Mouse (Mus musculus) heart, adult 11 months (tissue): ENCODE measurements around the gene Cx3cr1.
"Not testable (repeated sequence)": the region's sequence is repeated elsewhere in the genome, so short reads cannot be mapped to it uniquely, and the experiment has no call there.

Source experiments
- DNase-seq: peaks from one replicate; pipeline ENCODE4 v3.0.0; 2022

The Cx3cr1 gene

DNA sequence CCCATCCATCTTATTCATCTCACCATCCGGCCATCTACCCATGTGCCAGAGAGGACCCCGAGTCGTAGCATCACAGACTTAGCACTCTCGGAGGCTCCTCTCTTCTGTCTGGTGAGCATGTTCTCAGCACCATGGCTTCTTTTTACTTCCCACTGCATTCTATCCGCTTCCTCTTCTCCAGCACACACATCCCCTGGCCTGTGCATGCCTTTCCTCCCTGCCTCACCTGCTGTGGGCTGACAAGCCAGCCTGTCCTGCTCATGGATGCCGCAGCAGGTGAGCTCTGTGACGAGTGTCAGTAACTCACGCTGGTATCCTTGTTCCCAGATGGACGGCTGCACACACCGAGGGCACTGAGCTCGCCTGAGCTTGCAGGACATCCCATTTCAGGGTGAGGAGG, at the start of gene Cx3cr1:
Gene Cx3cr1, minus strand, starts transcription at position 101 of the 400 bp plus-strand sequence.
- DNase-seq = peak; percentile 73

- DNase-seq = no peak
Measured at GRCm38 (mm10) chr9:120118212-120118611, 48.5 kb upstream of the Cx3cr1 start.

DNA sequence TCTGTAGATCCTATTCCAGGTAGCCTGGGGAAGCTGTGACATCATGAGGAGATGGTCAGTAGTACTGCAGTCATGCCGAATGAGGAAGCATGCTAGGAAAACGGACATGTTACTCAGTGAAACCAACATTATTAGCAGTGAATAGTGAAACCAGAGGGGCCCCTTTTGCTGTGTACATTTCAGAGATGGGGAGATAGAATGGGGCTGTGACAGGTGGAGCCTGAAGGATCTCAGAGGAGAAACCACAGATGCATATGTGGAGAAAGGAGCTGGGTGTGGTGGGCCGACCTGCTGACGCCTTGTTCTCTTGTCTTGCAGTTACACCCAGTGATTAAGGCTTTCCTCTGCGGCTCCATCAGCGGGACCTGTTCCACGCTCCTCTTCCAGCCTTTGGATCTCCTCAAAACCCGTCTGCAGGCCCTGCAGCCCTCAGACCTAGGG, 46.5 kb upstream of the Cx3cr1 start:
- no peak for DNase-seq

DNA sequence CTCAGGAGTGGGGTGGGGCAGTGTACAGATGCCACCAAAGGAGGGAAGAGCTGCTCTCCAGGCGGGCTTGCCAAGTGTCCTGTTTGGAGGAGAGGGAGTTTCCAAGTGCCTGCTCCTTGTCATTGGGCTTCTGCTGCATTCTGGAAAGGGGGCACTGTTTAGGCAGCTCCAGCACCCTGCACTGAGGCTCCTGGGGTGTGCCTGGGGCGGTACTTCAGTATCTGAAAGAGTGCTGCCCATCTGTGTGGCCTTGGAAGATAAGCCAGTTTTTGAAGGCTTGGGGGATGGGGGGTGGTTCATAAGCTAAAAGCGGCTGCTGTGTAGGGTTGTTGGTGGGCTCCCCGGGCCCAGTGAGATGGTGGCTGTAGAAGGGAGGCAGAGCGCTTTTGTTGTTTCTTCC, 45.9 kb upstream of the Cx3cr1 start:
- DNase-seq = no peak

GRCm38 (mm10) chr9:120114789-120115151, 45.1 kb upstream of the Cx3cr1 start:
- DNase-seq = no peak

- no peak for DNase-seq
Measured at GRCm38 (mm10) chr9:120114051-120114788, 44.5 kb upstream of the Cx3cr1 start.

DNA sequence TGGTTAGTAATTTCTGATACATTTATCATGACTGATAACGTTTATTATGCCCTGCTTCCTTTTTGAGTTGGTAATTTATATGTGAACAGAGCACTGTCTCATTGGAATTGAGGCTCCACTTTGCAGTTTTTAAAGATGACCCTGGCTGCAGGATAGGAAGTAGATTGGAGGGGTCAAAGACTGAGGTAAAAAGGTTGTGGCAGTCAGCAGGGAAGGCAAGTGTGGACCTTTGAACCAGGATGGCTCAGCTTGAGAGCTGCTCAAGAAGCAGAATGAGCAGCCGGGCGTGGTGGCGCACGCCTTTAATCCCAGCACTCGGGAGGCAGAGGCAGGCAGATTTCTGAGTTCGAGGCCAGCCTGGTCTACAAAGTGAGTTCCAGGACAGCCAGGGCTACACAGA, 43.8 kb upstream of the Cx3cr1 start:
- DNase-seq = no peak

GRCm38 (mm10) chr9:120112472-120112871, 42.8 kb upstream of the Cx3cr1 start:
- no peak for DNase-seq

DNA sequence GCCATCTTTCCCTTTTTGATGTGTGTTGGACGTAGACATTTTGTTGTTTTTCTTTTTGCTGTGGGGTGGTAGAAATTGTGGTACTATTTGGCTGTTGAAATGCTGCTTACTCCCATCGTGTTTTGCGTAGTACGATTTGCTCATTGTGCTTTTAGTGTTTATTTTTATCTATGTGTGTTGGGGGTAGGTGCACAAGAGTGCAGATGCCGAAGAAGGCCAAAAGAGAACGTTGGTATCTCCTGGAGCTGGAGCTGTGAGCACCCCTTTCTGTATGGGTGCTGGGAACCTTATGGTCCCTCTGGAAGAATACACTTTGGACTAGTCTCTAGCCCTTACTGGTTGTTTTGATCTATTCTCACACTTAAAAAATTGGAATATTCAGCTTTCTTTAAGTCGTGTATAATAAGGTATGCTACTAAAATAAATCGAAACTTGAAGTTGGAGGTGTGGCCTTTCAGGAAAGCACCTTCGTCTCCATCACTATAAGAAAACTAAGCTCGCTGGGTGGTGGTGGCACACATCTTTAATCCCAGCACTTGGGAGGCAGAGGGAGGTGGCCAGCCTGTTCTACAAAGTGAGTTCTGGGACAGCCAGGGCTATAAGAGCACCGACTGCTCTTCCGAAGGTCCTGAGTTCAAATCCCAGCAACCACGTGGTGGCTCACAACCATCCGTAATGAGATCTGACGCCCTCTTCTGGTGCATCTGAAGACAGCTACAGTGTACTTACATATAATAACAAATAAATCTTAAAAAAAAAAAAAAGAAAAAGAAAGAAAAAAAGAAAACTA, 41.7 kb upstream of the Cx3cr1 start:
- DNase-seq = peak; percentile 84

DNA sequence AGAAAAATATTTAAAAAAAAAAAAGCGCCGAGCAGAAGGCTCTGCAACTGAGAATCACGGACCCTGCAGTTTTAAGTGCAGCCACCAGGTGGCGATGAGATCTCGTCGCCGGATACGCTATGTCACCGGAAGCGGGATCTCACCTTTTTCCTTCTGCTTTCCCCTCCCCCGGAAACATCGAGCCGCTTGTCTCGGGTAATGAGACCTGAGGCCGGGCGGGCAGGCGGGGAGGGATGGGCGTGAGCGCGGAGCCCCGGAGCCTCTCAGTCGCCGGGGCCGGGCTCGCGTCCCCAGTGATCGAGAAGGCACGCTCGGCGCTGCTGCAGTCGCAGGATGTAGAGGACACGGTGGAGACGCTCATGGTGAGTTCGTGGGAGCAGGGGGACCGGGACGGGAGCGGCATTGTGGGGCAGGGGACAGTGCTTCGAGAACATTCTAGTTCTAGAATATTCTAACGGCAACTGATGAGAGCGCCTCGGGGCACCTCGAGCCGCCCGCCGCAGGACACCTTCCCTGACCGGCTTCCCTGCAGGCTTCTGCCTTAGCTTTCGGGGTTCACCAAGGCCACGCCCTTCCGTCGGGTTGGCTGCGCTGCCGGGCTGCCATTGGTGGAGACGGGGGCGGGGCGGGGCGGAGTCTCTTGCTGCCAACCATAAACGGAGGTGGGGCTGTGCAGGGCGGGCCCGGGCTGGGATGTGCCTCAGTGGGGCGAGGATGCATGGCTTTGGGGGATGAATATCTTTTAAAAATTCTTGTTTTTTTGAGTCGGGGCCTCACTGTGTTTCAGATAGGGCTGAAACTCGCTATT, 40.7 kb upstream of the Cx3cr1 start, which contains the start of gene Slc25a38:
Gene Slc25a38, plus strand, starts transcription at position 164 of the 808 bp plus-strand sequence.
- peak; percentile 100 for DNase-seq

DNA sequence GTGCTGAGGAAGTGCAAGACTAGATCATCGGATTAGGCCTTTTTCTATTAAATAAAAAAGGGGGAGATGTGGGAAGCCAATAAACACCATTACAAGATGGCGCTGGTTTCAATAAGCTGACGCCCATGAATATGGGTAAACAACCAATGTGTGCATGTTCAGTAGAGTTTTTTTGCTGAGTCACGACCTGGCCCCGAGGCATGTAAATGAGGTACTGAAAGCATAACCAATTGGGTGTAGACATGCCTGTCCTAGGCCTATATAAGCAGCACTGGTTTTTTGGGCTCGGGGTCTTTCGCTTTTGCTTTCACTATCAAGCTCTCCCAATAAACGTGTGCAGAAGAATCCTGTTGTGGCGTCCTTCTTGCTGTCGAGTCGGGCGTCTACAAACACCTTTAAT, 39.3 kb upstream of the Cx3cr1 start:
- not testable (repeated sequence) for DNase-seq

DNA sequence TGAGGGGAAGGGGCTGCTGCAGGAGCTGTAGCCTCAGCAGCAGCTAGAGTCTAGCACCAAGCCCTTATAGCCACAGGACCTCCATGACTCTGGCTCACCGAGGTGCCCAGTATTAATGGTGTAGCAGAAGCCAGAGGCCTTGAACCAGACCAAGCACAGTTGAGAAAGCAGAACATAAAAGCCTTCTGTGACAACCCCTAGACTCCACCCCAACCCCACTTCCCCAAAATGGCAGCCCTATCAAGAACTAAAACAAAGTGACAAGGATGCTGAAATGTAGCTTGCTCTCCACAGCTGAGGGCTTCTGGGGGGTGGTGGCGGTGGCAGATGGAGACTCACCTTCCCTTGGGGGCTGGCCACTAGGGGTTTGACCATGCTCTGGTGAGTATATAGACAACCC, 31.5 kb upstream of the Cx3cr1 start:
- no peak for DNase-seq

GRCm38 (mm10) chr9:120099304-120099703, 29.6 kb upstream of the Cx3cr1 start:
- DNase-seq = peak; percentile 65

GRCm38 (mm10) chr9:120098682-120099081, 29.0 kb upstream of the Cx3cr1 start:
- no peak for DNase-seq

GRCm38 (mm10) chr9:120095886-120096285, 26.2 kb upstream of the Cx3cr1 start:
- DNase-seq = no peak

- peak; percentile 78 for DNase-seq
Measured at GRCm38 (mm10) chr9:120093701-120094100, 24.0 kb upstream of the Cx3cr1 start.

DNA sequence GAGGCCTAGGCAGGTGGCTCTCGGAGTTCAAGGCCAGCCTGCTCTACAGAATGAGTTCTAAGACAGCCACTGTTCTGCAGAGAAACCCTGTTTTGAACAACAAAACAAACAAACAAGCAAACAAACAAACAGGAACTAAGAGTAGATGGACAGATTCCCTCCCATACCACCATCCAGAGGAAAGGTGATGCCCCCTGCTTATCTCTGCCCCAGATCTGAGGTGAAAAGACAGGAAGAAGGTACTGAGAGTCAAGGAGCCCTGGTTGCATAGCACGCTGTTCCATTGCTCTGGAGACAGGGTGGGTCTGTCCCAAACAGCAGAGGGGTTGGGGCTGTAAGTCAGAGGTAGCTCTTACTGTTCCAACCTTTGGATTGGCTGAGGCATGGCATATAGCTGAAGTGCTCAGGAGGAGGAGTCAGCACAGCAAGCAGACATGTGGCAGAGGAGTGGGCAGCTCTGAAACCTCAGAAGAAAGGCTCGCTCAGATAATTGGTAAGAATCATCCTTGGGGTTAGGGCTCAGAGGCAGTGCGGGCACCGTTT, 22.1 kb upstream of the Cx3cr1 start, which contains the start of gene Ccr8:
Gene Ccr8, plus strand, starts transcription at position 419 of the 543 bp plus-strand sequence.
- peak; percentile 36 for DNase-seq

- peak; percentile 83 for DNase-seq
Measured at GRCm38 (mm10) chr9:120091086-120091485, 21.4 kb upstream of the Cx3cr1 start.

- peak; percentile 40 for DNase-seq
Measured at GRCm38 (mm10) chr9:120089125-120089524, 19.4 kb upstream of the Cx3cr1 start.

DNA sequence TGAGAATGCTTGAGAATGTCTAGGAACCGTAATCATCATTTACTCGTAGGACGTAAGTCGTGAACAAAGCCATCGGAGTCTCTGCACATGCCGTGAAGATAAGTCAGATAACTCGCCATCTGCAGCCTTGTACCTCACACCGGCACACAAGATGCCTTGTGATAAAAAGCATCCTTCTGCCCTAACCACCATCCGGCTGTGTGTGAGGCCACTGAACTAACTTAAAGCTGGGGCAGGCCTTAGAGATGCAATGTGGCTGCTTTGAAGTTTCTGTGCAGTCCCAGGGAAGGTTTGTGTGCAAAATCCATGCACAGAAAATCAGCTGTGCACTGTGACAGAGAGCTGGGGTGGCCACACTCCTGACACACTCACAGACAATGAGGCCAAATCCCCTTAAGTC, 14.7 kb upstream of the Cx3cr1 start:
- peak; percentile 51 for DNase-seq

DNA sequence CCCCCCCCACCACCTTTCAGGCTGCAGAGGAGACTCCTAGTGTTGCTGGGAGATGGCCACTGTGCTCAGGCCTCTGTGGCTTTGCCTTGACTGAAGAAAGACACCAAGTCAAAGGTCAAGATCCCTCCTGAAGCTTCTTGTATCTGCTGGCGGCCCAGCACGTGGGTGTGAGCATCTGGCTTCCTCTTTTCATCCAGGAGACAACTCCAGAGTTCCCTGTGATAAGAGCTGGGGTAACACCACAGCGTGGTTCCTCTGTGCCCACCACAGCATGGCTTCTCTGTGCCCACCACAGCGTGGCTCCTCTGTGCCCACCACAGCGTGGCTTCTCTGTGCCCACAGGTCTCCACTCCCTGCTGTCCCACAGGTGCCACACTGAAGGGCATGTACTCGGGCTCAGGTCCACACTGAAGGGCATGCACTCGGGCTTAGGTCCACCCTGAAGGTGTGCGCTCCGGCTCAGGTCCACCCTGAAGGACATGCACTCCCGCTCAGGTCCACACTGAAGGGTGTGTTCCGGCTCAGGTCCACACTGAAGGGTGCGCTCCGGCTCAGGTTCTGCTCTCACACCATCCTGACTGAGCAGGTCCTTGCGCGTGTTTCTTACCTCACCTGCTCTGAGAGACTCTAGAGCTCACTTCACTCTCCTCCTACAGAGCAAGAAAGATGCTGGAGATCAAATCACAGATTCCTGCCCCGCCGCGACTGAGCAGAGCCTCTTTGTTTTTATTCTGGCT, 13.6 kb upstream of the Cx3cr1 start:
- DNase-seq = peak; percentile 71

- no peak for DNase-seq
Measured at GRCm38 (mm10) chr9:120082691-120083090, 13.0 kb upstream of the Cx3cr1 start.
